Comparison of ENCODE assay signal across 8 mouse cellular contexts in the genomic region with DNA sequence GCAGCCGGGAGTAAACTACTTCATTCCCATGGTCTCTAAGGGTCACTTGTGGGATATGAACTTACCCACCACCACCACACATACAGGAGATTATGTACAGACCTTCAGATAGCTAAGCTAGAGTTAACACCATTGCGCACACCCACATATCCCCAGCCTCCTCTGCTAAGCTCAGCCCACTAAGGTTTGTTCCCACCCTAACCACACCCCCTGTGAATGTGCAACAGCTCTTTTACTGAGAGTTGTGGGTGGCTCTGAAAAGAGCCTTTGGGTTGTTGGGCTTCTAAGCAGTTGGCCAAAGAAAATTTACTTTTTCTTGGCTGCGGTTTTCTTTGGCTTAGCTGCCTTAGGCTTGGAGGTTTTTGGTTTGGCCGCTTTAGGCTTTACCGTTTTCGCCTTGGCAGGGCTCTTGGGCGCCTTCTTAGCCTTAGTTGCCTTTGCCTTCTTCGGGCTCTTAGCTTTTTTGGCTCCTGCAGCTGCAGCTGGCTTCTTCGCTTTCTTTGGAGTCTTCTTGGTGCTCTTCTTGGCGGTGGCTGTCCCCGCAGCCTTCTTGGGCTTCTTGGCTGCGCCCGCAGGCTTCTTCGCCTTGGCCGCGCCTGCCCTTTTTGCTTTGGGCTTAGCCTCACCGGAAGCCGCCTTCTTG. TPM values are rescaled to one million over a fixed set of nuclear protein-coding genes. Genes with fewer than 3 reads are reported as not detected.
DNase-seq lines count a peak whose midpoint lies in the region; ATAC-seq and TF ChIP-seq lines count a peak whose summit lies in the region.

No protein-coding gene starts in this region.

- peak; percentile 80 for ATAC-seq in forebrain, embryonic 14.5 days
- ATAC-seq in neural tube, embryonic 15.5 days (ENCODE audit: low FRiP score): peak; percentile 90

- no peaks in the 10 kb centered on the region; the same call in 1 of the 2 replicates for H3K27me3 ChIP-seq in ES-Bruce4 (ENCODE audit: control insufficient read depth, insufficient read depth, low read length, poor library complexity, severe bottlenecking)
- H3K27me3 ChIP-seq in forebrain, embryonic 14.5 days (replicated peaks; ENCODE audit: control insufficient read depth, insufficient read depth, low read length): no peaks in the 10 kb centered on the region
- no peaks in the 10 kb centered on the region for H3K27me3 ChIP-seq in neural tube, embryonic 15.5 days (replicated peaks)

- no peaks in the 10 kb centered on the region for H3K9me3 ChIP-seq in ES-Bruce4 (replicated peaks; ENCODE audit: control insufficient read depth, insufficient read depth, low read length, poor library complexity, severe bottlenecking)
- no peaks in the 10 kb centered on the region for H3K9me3 ChIP-seq in forebrain, embryonic 14.5 days (replicated peaks; ENCODE audit: control insufficient read depth, low read length)
- H3K9me3 ChIP-seq in neural tube, embryonic 15.5 days (replicated peaks): no peaks in the 10 kb centered on the region

- TF ChIP-seq CTCF in ES-Bruce4 (IDR thresholded peaks at IDR 0.05; ENCODE audit: low read depth, low read length): no peak
- no peak for TF ChIP-seq CTCF in lung, adult 2 months (IDR thresholded peaks at IDR 0.05; ENCODE audit: insufficient read depth, low read length)

- H3K4me1 ChIP-seq in ES-Bruce4 (ENCODE audit: control insufficient read depth, insufficient read depth, low read length): no peaks in the 10 kb centered on the region
- H3K4me1 ChIP-seq in forebrain, embryonic 14.5 days (ENCODE audit: control insufficient read depth, insufficient read depth, low read length): peaks cover 10% of the 10 kb centered on the region
- peaks cover 3% of the 10 kb centered on the region; the same call in 1 of the 2 replicates for H3K4me1 ChIP-seq in lung, adult 2 months (ENCODE audit: control insufficient read depth, insufficient read depth, low read length)
- H3K4me1 ChIP-seq in neural tube, embryonic 15.5 days: peaks cover 26% of the 10 kb centered on the region

- H3K4me2 ChIP-seq in forebrain, embryonic 14.5 days (ENCODE audit: low read length): peak overlapping the region; percentile 98
- H3K4me2 ChIP-seq in neural tube, embryonic 15.5 days: peak overlapping the region; percentile 99

- peak; percentile 74 for DNase-seq in c-Kit-positive CD71-negative TER-119-negative erythroid progenitor cells, embryonic 14.5 days (ENCODE audit: low read depth)
- peak; percentile 81 for DNase-seq in forebrain, embryonic 14.5 days (ENCODE audit: low spot score)
- peak; percentile 49 for DNase-seq in heart, postnatal 25 days (ENCODE audit: low spot score)
- DNase-seq in layer of hippocampus, adult 18-20 months (ENCODE audit: low spot score in 2 of 2): peak; percentile 47 to 81
- DNase-seq in lung, adult 2 months: peak; percentile 65
- peak; percentile 78 for DNase-seq in testis, postnatal 14 days (ENCODE audit: low spot score)

- peak; percentile 51 for TF ChIP-seq POLR2A in ES-Bruce4 (IDR thresholded peaks at IDR 0.05; ENCODE audit: insufficient read depth, low read length)
- TF ChIP-seq POLR2A in lung, adult 2 months (IDR thresholded peaks at IDR 0.05; ENCODE audit: borderline replicate concordance, extremely low read depth, low read depth, low read length): peak; percentile 82

- no peaks in the 10 kb centered on the region for H3K36me3 ChIP-seq in ES-Bruce4 (ENCODE audit: control insufficient read depth, insufficient read depth, low read length, poor library complexity, severe bottlenecking)
- no peaks in the 10 kb centered on the region for H3K36me3 ChIP-seq in forebrain, embryonic 14.5 days (ENCODE audit: control insufficient read depth, insufficient read depth, low read length)
- no peaks in the 10 kb centered on the region for H3K36me3 ChIP-seq in neural tube, embryonic 15.5 days

- peak overlapping the region; percentile 76 for H3K4me3 ChIP-seq in ES-Bruce4 (ENCODE audit: low read depth, low read length)
- peak overlapping the region; percentile 60 for H3K4me3 ChIP-seq in forebrain, embryonic 14.5 days (ENCODE audit: low read depth, low read length)
- peak overlapping the region; percentile 88 for H3K4me3 ChIP-seq in lung, adult 2 months (replicated peaks; ENCODE audit: extremely low read depth, low read depth, low read length)
- peak overlapping the region; percentile 58 for H3K4me3 ChIP-seq in neural tube, embryonic 15.5 days (replicated peaks)

- TF ChIP-seq EP300 in ES-Bruce4 (IDR thresholded peaks at IDR 0.05; ENCODE audit: insufficient read depth, low read depth, low read length): no peak

- intact Hi-C loops in heart, postnatal 25 days (cut with DNase I): loop anchor here (1.0 to 5.0 kb wide), 5 partner anchors 36 to 1584 kb away; partner anchors contain the start of genes Hist1h2ac, Hist1h2ah, Hist1h2bk and Hist1h4h

- under 1% methylated on average over 18 of the region's 18 CpGs for WGBS in forebrain, embryonic 14.5 days
- WGBS in lung, adult 2 months: under 1% methylated on average over 18 of the region's 18 CpGs
- WGBS in neural tube, embryonic 15.5 days: under 1% methylated on average over 18 of the region's 18 CpGs

- peak overlapping the region; percentile 79 for H3K9ac ChIP-seq in ES-Bruce4 (ENCODE audit: low read depth, poor library complexity, severe bottlenecking)
- H3K9ac ChIP-seq in forebrain, embryonic 14.5 days (ENCODE audit: low read length): peak overlapping the region; percentile 91
- H3K9ac ChIP-seq in neural tube, embryonic 15.5 days (replicated peaks): peak overlapping the region; percentile 77

- peak overlapping the region; percentile 73 for H3K27ac ChIP-seq in ES-Bruce4 (ENCODE audit: insufficient read depth, low read length)
- H3K27ac ChIP-seq in forebrain, embryonic 14.5 days (ENCODE audit: low read depth, low read length): peak overlapping the region; percentile 81
- peak overlapping the region; percentile 95 for H3K27ac ChIP-seq in neural tube, embryonic 15.5 days (replicated peaks)

RNA-seq across cellular contexts. Expression of gene Hist1h1e, which starts 0.7 kb away (rescaled TPM):
- 6.9 and 8.4 TPM in 2 replicates for polyA plus RNA-seq in ES-Bruce4 (2011; ENCODE audit: insufficient read depth, insufficient read length, low read depth, missing spikeins)
- polyA plus RNA-seq in forebrain, embryonic 14.5 days (2014; fragmentation: Nextera tagmentation; extraction: Ambion mirVana): 12.2 and 17.8 TPM in 2 replicates
- 10 to 100 TPM; 35.6 to 42.0 TPM for total RNA-seq in heart, postnatal 25 days (2021)
- total RNA-seq in layer of hippocampus, adult 18-20 months (2021): 10 to 100 TPM; 41.8 to 45.0 TPM
- 2.0 and 2.4 TPM in 2 replicates for polyA plus RNA-seq in lung, adult 2 months (2012; rRNA removed)
- 4.3 and 7.0 TPM in 2 replicates for polyA plus RNA-seq in neural tube, embryonic 15.5 days (2015; fragmentation: Nextera tagmentation; extraction: Ambion mirVana)

RNA-seq across cellular contexts. Expression of gene Hist1h2be, which starts 0.7 kb away (rescaled TPM):
- 1.8 TPM in 2 replicates for polyA plus RNA-seq in ES-Bruce4 (2011; ENCODE audit: insufficient read depth, insufficient read length, low read depth, missing spikeins)
- 1.2 and 1.8 TPM in 2 replicates for polyA plus RNA-seq in forebrain, embryonic 14.5 days (2014; fragmentation: Nextera tagmentation; extraction: Ambion mirVana)
- 10 to 100 TPM; 10.5 to 10.7 TPM for total RNA-seq in heart, postnatal 25 days (2021)
- total RNA-seq in layer of hippocampus, adult 18-20 months (2021): 10 to 100 TPM; 10.2 to 11.3 TPM
- 2.7 and 3.0 TPM in 2 replicates for polyA plus RNA-seq in lung, adult 2 months (2012; rRNA removed)
- polyA plus RNA-seq in neural tube, embryonic 15.5 days (2015; fragmentation: Nextera tagmentation; extraction: Ambion mirVana): 1.7 and 2.0 TPM in 2 replicates

RNA-seq across cellular contexts. Expression of gene Hist1h4d, which starts 40.3 kb away (rescaled TPM):
- 4.3 and 4.8 TPM in 2 replicates for polyA plus RNA-seq in ES-Bruce4 (2011; ENCODE audit: insufficient read depth, insufficient read length, low read depth, missing spikeins)
- 61.0 and 106 TPM in 2 replicates for polyA plus RNA-seq in forebrain, embryonic 14.5 days (2014; fragmentation: Nextera tagmentation; extraction: Ambion mirVana)
- total RNA-seq in heart, postnatal 25 days (2021): 10 to 100 TPM; 54.4 to 63.1 TPM
- 100 to 1,000 TPM; 152 to 153 TPM for total RNA-seq in layer of hippocampus, adult 18-20 months (2021)
- polyA plus RNA-seq in lung, adult 2 months (2012; rRNA removed): 9.0 and 9.5 TPM in 2 replicates
- polyA plus RNA-seq in neural tube, embryonic 15.5 days (2015; fragmentation: Nextera tagmentation; extraction: Ambion mirVana): 31.8 and 54.1 TPM in 2 replicates

RNA-seq across cellular contexts. Expression of gene Hist1h3d, which starts 46.1 kb away (rescaled TPM):
- polyA plus RNA-seq in ES-Bruce4 (2011; ENCODE audit: insufficient read depth, insufficient read length, low read depth, missing spikeins): 3.2 and 4.7 TPM in 2 replicates
- polyA plus RNA-seq in forebrain, embryonic 14.5 days (2014; fragmentation: Nextera tagmentation; extraction: Ambion mirVana): 5.8 and 5.9 TPM in 2 replicates
- 1 to 10 TPM; 3.4 to 3.6 TPM for total RNA-seq in heart, postnatal 25 days (2021)
- total RNA-seq in layer of hippocampus, adult 18-20 months (2021): 10 to 100 TPM; 11.8 to 13.6 TPM
- 2.6 and 4.5 TPM in 2 replicates for polyA plus RNA-seq in lung, adult 2 months (2012; rRNA removed)
- polyA plus RNA-seq in neural tube, embryonic 15.5 days (2015; fragmentation: Nextera tagmentation; extraction: Ambion mirVana): 0.88 and 2.0 TPM in 2 replicates

RNA-seq across cellular contexts. Expression of gene Hist1h2ad, which starts 47.5 kb away (rescaled TPM):
- 2.0 TPM in 1 of 2 replicates, not detected in the other for polyA plus RNA-seq in ES-Bruce4 (2011; ENCODE audit: insufficient read depth, insufficient read length, low read depth, missing spikeins)
- 2.2 and 3.2 TPM in 2 replicates for polyA plus RNA-seq in forebrain, embryonic 14.5 days (2014; fragmentation: Nextera tagmentation; extraction: Ambion mirVana)
- total RNA-seq in heart, postnatal 25 days (2021): 1 to 10 TPM; 2.4 to 4.8 TPM
- total RNA-seq in layer of hippocampus, adult 18-20 months (2021): 1 to 10 TPM; 3.8 to 7.1 TPM
- 1.2 and 2.0 TPM in 2 replicates for polyA plus RNA-seq in lung, adult 2 months (2012; rRNA removed)
- 0.97 TPM in 1 of 2 replicates, not detected in the other for polyA plus RNA-seq in neural tube, embryonic 15.5 days (2015; fragmentation: Nextera tagmentation; extraction: Ambion mirVana)

Comparison
In these comparisons a context has a peak if more than half of its experiments do, and no peak if none do; other contexts are left out.
1. Peak in every context shown above with its lines: DNase-seq, ATAC-seq, H3K4me3 ChIP-seq and H3K27ac ChIP-seq.